Mouse (Mus musculus) spleen, adult 2 months (tissue): ENCODE data around the gene Brd4. TPM values are rescaled to one million over a fixed set of nuclear protein-coding genes. Genes with fewer than 3 reads are reported as not detected.

Experiments used
- DNase-seq, 2 experiments: peaks; one replicate each; pipeline versions ENCODE4 v3.0.0 to v3.0.0-alpha.2; 2012 to 2021; ENCODE audit warnings: low spot score in 2 of 2, low read depth in 1 of 2
- H3K27ac ChIP-seq: fragments of 200-500 bp; 2 replicates; pipeline ENCODE4 v1.5.1; 2012; ENCODE audit warnings: low read length, inconsistent platforms; ENCODE audit not compliant: insufficient read depth
- H3K27me3 ChIP-seq: fragments of 200-500 bp; 2 replicates; pipeline ENCODE4 v1.6.1; 2012; ENCODE audit warnings: mild to moderate bottlenecking, moderate library complexity, low read length, inconsistent platforms; ENCODE audit not compliant: control insufficient read depth, insufficient read depth
- H3K36me3 ChIP-seq: fragments of 200-500 bp; 2 replicates; pipeline ENCODE4 v1.6.1; 2012; ENCODE audit warnings: mild to moderate bottlenecking, low read length, inconsistent platforms; ENCODE audit not compliant: control insufficient read depth, insufficient read depth
- H3K4me1 ChIP-seq: fragments of 200-500 bp; 2 replicates; pipeline ENCODE4 v1.6.1; 2011; ENCODE audit warnings: inconsistent platforms; ENCODE audit not compliant: control insufficient read depth, insufficient read depth, insufficient read length
- H3K4me3 ChIP-seq: fragments of 200-500 bp; 2 replicates; pipeline ENCODE4 v1.5.1; 2011; ENCODE audit warnings: mild to moderate bottlenecking, inconsistent platforms; ENCODE audit not compliant: insufficient read depth, insufficient read length; ENCODE audit errors: extremely low read depth
- CTCF ChIP-seq: fragments of 200-500 bp; IDR thresholded peaks from 2 replicates; pipeline ENCODE4 v1.5.1; 2011; ENCODE audit warnings: mild to moderate bottlenecking, inconsistent platforms; ENCODE audit not compliant: insufficient read depth, insufficient read length, insufficient replicate concordance; ENCODE audit errors: extremely low read depth
- POLR2A ChIP-seq: fragments of 200-500 bp; IDR thresholded peaks from 2 replicates; pipeline ENCODE4 v1.6.1; 2011; ENCODE audit warnings: low read depth, low read length, inconsistent platforms
- WGBS: fragments of 180-500 bp; shearing (Covaris S2); methylation state at CpG from one replicate; pipeline ENCODE4 v1.1.7; 2018; 5-methylcytosine and 5-hydroxymethylcytosine counted together
- polyA plus RNA-seq: library from polyadenylated mRNA; depleted of rRNA; stranded (reverse); fragments of >200 nt; gene quantifications from 2 replicates; pipeline ENCODE4 v1.2.3, GENCODE M21; 2012

Gene Brd4
- polyA plus RNA-seq, 1 experiment: 63.8 TPM

DNA sequence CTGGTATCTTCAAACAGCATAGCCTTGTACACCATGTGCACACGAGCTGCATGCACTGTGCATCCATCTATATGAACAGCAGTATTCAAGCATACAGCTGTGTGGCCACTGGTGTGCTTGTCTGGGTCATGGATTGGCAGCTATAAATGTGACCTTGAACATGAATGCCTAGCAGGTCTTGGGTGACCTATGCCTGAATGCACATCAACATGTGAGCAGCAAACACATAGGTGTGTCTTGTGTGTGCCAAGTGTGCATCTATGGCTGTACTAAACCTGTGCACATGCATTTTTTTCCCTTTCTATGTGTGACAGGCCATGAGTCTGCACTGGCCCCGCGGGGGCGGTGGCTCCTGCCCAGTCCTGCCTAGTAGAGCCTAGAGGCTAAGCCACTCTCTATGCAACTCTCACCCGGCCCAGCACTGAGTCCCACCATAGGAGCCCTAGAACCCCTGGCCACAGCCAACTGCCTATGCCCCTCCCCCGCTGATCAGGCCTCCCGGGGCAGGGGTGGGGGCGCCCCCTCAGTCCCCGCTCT lies 119.2 kb downstream of the Brd4 start:
- no peak for DNase-seq
- Histone ChIP-seq H3K36me3 (no peaks in the 10 kb centered on the region), H3K27ac (no peak overlapping the region), H3K4me3 (no peak overlapping the region), H3K27me3 (peaks cover 17% of the 10 kb centered on the region), H3K4me1 (peaks cover 17% of the 10 kb centered on the region)
- WGBS: 32% methylated on average over 9 of the region's 9 CpGs
- TF ChIP-seq POLR2A: no peak
- TF ChIP-seq CTCF: no peak

GRCm38 (mm10) chr17:32164780-32165179 lies 119.7 kb downstream of the Brd4 start:
- Histone ChIP-seq H3K27me3 (peaks cover 17% of the 10 kb centered on the region), H3K4me1 (peaks cover 17% of the 10 kb centered on the region), H3K4me3 (no peak overlapping the region), H3K36me3 (no peaks in the 10 kb centered on the region), H3K27ac (no peak overlapping the region)
- no peak for TF ChIP-seq POLR2A
- no peak for TF ChIP-seq CTCF
- DNase-seq: no peak

DNA sequence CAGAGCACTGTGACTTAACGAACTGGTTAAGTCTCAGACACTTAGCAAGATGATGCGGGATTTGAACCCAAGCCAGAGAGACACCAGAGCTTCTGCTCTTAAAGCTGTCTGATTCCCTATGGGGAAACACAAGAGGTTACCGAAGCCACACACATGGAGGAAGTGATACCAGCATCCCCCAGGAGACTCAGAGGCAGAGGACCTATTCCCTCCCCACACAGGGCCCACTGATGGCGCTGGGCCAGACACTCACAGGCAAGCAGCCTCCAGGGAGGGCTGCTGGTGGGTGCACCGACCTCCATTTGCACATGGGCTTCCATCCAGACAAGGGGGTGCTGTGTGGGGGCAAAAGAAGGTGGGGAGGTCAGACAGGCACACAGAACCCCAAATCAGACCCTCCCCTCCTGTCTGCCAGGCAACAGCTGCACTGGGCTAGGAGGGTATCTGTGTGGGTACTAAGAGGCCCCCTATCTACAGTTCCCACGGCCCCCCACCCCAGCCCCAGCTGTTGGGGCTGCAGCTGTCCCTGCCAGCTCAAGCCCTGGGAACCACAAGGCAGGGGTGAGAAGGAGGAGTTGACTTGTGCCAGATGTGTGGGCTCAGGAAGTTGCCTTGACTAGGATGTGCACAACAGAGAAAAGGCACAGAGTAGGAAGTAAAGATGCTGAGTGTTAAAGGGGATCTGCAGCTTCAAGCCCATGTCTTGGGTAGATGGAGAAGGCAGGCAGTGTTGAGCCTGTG lies 120.4 kb downstream of the Brd4 start:
- H3K27me3 ChIP-seq: peaks cover 17% of the 10 kb centered on the region
- H3K4me3 ChIP-seq: no peak overlapping the region
- no peak overlapping the region for H3K27ac ChIP-seq
- TF ChIP-seq CTCF: no peak
- no peak for TF ChIP-seq POLR2A
- 11% methylated on average over 6 of the region's 6 CpGs for WGBS
- H3K36me3 ChIP-seq: no peaks in the 10 kb centered on the region
- DNase-seq: peak; percentile 49 to 55
- H3K4me1 ChIP-seq: peaks cover 17% of the 10 kb centered on the region

- DNase-seq: peak in 1 of 2 experiments; percentile 43
- Histone ChIP-seq H3K36me3 (no peaks in the 10 kb centered on the region), H3K4me3 (no peak overlapping the region), H3K27me3 (peaks cover 17% of the 10 kb centered on the region), H3K4me1 (peaks cover 17% of the 10 kb centered on the region), H3K27ac (no peak overlapping the region)
- TF ChIP-seq CTCF: peak; percentile 56; the same call in 1 of the 2 replicates
- TF ChIP-seq POLR2A: no peak
- 8% methylated on average over 57 of the region's 58 CpGs for WGBS
Observed at GRCm38 (mm10) chr17:32162112-32162850, 122.2 kb downstream of the Brd4 start.

- peaks cover 16% of the 10 kb centered on the region for H3K4me1 ChIP-seq
- peaks cover 11% of the 10 kb centered on the region for H3K27me3 ChIP-seq
- 54% methylated on average over 4 of the region's 4 CpGs for WGBS
- DNase-seq: no peak
- TF ChIP-seq CTCF (no peak), POLR2A (no peak)
- H3K4me3 ChIP-seq: no peak overlapping the region
- H3K27ac ChIP-seq: no peak overlapping the region
- no peaks in the 10 kb centered on the region for H3K36me3 ChIP-seq
Observed at GRCm38 (mm10) chr17:32160882-32161281, 123.6 kb downstream of the Brd4 start.

DNA sequence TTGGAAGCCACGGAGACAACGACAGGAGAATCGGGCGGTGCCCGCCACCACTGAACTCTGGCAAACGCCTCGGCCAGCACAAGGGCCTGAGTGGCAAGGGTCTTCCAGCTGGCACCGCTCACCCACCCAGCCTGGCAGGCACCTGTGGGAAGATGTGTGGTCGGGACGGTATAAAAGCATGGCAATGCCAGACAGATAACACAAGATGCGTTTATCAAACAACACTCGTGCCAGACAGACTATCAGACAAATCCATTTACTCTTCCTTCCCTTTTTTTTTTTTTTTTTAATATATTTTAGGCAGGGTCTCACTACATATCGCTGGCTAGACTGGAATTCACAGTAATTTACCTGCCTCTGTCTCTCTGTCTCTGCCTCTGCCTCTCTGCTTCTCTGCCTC lies 125.7 kb downstream of the Brd4 start:
- H3K27ac ChIP-seq: no peak overlapping the region
- H3K4me1 ChIP-seq: peaks cover 4% of the 10 kb centered on the region
- DNase-seq: no peak
- no peaks in the 10 kb centered on the region for H3K36me3 ChIP-seq
- 81% methylated on average over 13 of the region's 13 CpGs for WGBS
- no peak for TF ChIP-seq CTCF
- no peak for TF ChIP-seq POLR2A
- H3K4me3 ChIP-seq: no peak overlapping the region
- H3K27me3 ChIP-seq: peaks cover 8% of the 10 kb centered on the region
